Mouse (Mus musculus) heart, embryonic 12.5 days (tissue): ENCODE data around the gene Cdhr1. TPM values are rescaled to one million over a fixed set of nuclear protein-coding genes. Genes with fewer than 3 reads are reported as not detected.
A peak's percentile ranks its signal among the peaks of the same experiment; 100 is the strongest.

Experiments
- ATAC-seq: fragments of 200-750 bp; cut with Nextera tagmentation; 2 replicates; pipeline ENCODE4 v1.8.0; 2017; ENCODE audit warnings: moderate TSS enrichment, moderate library complexity; ENCODE audit not compliant: insufficient number of reproducible peaks, low FRiP score
- H3K27ac ChIP-seq: fragments of 300-500 bp; sonication (generic); 2 replicates; pipeline ENCODE4 v1.5.1; 2016; ENCODE audit warnings: mild to moderate bottlenecking, moderate library complexity; ENCODE audit not compliant: poor library complexity, severe bottlenecking
- H3K27me3 ChIP-seq: fragments of 300-500 bp; sonication (generic); replicated peaks from 2 replicates; pipeline ENCODE4 v1.6.1; 2016; ENCODE audit warnings: mild to moderate bottlenecking, moderate library complexity
- H3K36me3 ChIP-seq: fragments of 300-500 bp; sonication (generic); 2 replicates; pipeline ENCODE4 v1.6.1; 2016; ENCODE audit warnings: mild to moderate bottlenecking, moderate library complexity
- H3K4me1 ChIP-seq: fragments of 300-500 bp; sonication (generic); replicated peaks from 2 replicates; pipeline ENCODE4 v1.6.1; 2016; ENCODE audit warnings: mild to moderate bottlenecking
- H3K4me2 ChIP-seq: fragments of 300-500 bp; sonication (generic); 2 replicates; pipeline ENCODE4 v1.6.1; 2016; ENCODE audit warnings: mild to moderate bottlenecking, moderate library complexity
- H3K4me3 ChIP-seq: fragments of 300-500 bp; sonication (generic); 2 replicates; pipeline ENCODE4 v1.5.1; 2016; ENCODE audit warnings: mild to moderate bottlenecking
- H3K9ac ChIP-seq: fragments of 300-500 bp; sonication (generic); 2 replicates; pipeline ENCODE4 v1.6.1; 2016; ENCODE audit warnings: mild to moderate bottlenecking, moderate library complexity
- H3K9me3 ChIP-seq: fragments of 300-500 bp; sonication (generic); replicated peaks from 2 replicates; pipeline ENCODE4 v1.6.1; 2016; ENCODE audit warnings: mild to moderate bottlenecking, moderate library complexity
- WGBS: fragments of 180-500 bp; shearing (Covaris S2); methylation state at CpG from one replicate; pipeline ENCODE4 v1.1.7; 2016; 5-methylcytosine and 5-hydroxymethylcytosine counted together
- polyA plus RNA-seq: library from polyadenylated mRNA; unstranded; fragments of >200 nt; fragmentation: Nextera tagmentation; extraction: Ambion mirVana; gene quantifications from 2 replicates; pipeline ENCODE4 v1.2.1, GENCODE M21; 2016

Cdhr1 gene
- polyA plus RNA-seq, 1 experiment from 2014 or later = 0.20 TPM

- Histone ChIP-seq H3K4me1 (peaks cover 15% of the 10 kb centered on the region), H3K4me2 (no peak overlapping the region), H3K4me3 (no peak overlapping the region), H3K27ac (no peak overlapping the region), H3K9me3 (no peaks in the 10 kb centered on the region), H3K36me3 (no peaks in the 10 kb centered on the region), H3K9ac (no peak overlapping the region), H3K27me3 (peaks cover 8% of the 10 kb centered on the region; the same call in 1 of the 2 replicates)
- no peak for ATAC-seq
Observed at GRCm38 (mm10) chr14:37111371-37111770, 13.2 kb upstream of the Cdhr1 start.

GRCm38 (mm10) chr14:37110456-37110855 is 12.3 kb upstream of the Cdhr1 start:
- H3K36me3 ChIP-seq = no peaks in the 10 kb centered on the region
- no peak overlapping the region for H3K4me3 ChIP-seq
- no peak overlapping the region for H3K27ac ChIP-seq
- peaks cover 8% of the 10 kb centered on the region; the same call in 1 of the 2 replicates for H3K27me3 ChIP-seq
- peaks cover 24% of the 10 kb centered on the region for H3K4me1 ChIP-seq
- no peak for ATAC-seq
- H3K9ac ChIP-seq = no peak overlapping the region
- no peaks in the 10 kb centered on the region for H3K9me3 ChIP-seq
- H3K4me2 ChIP-seq = no peak overlapping the region
- 36% methylated on average over 2 of the region's 2 CpGs for WGBS

GRCm38 (mm10) chr14:37109975-37110374 is 11.8 kb upstream of the Cdhr1 start:
- peaks cover 8% of the 10 kb centered on the region; the same call in 1 of the 2 replicates for H3K27me3 ChIP-seq
- no peaks in the 10 kb centered on the region for H3K36me3 ChIP-seq
- no peak for ATAC-seq
- H3K4me2 ChIP-seq = no peak overlapping the region
- H3K9ac ChIP-seq = no peak overlapping the region
- H3K4me3 ChIP-seq = no peak overlapping the region
- no peak overlapping the region for H3K27ac ChIP-seq
- H3K4me1 ChIP-seq = peaks cover 29% of the 10 kb centered on the region
- H3K9me3 ChIP-seq = no peaks in the 10 kb centered on the region
- WGBS = 45% methylated on average over 9 of the region's 9 CpGs

GRCm38 (mm10) chr14:37109460-37109859 is 11.3 kb upstream of the Cdhr1 start:
- Histone ChIP-seq H3K9me3 (no peaks in the 10 kb centered on the region), H3K4me1 (peaks cover 34% of the 10 kb centered on the region), H3K36me3 (no peaks in the 10 kb centered on the region), H3K9ac (no peak overlapping the region), H3K27me3 (peaks cover 7% of the 10 kb centered on the region; the same call in 1 of the 2 replicates), H3K4me3 (no peak overlapping the region), H3K4me2 (no peak overlapping the region), H3K27ac (no peak overlapping the region)
- WGBS = 70% methylated on average over 8 of the region's 8 CpGs
- ATAC-seq = no peak

- peak overlapping the region; percentile 58 for H3K27ac ChIP-seq
- H3K4me2 ChIP-seq = peak overlapping the region; percentile 26
Observed at GRCm38 (mm10) chr14:37105846-37106245, 7.7 kb upstream of the Cdhr1 start.

GRCm38 (mm10) chr14:37104747-37105146 is 6.6 kb upstream of the Cdhr1 start:
- Histone ChIP-seq H3K9me3 (no peaks in the 10 kb centered on the region), H3K4me3 (no peak overlapping the region), H3K9ac (no peak overlapping the region), H3K4me1 (peaks cover 32% of the 10 kb centered on the region), H3K4me2 (no peak overlapping the region), H3K36me3 (no peaks in the 10 kb centered on the region), H3K27me3 (peaks cover 17% of the 10 kb centered on the region), H3K27ac (peak overlapping the region; percentile 49; the same call in 1 of the 2 replicates)
- peak; percentile 74 for ATAC-seq
- WGBS = 45% methylated on average over 5 of the region's 5 CpGs

More at GRCm38 (mm10) chr14:37105846-37106245, 7.7 kb upstream of the Cdhr1 start:
- peaks cover 8% of the 10 kb centered on the region; the same call in 1 of the 2 replicates for H3K27me3 ChIP-seq
- WGBS = 7% methylated on average over 7 of the region's 7 CpGs
- peak; percentile 72 for ATAC-seq
- H3K9ac ChIP-seq = no peak overlapping the region
- no peaks in the 10 kb centered on the region for H3K36me3 ChIP-seq
- no peaks in the 10 kb centered on the region for H3K9me3 ChIP-seq
- peaks cover 43% of the 10 kb centered on the region for H3K4me1 ChIP-seq
- no peak overlapping the region for H3K4me3 ChIP-seq

GRCm38 (mm10) chr14:37102484-37102883 is 4.3 kb upstream of the Cdhr1 start:
- H3K9me3 ChIP-seq = no peaks in the 10 kb centered on the region
- 81% methylated on average over 3 of the region's 3 CpGs for WGBS
- ATAC-seq = no peak

GRCm38 (mm10) chr14:37101531-37101930 is 3.4 kb upstream of the Cdhr1 start:
- WGBS = 62% methylated on average over 5 of the region's 5 CpGs
- ATAC-seq = no peak
- H3K27me3 ChIP-seq = peaks cover 49% of the 10 kb centered on the region

More at GRCm38 (mm10) chr14:37102484-37102883, 4.3 kb upstream of the Cdhr1 start:
- H3K4me2 ChIP-seq = no peak overlapping the region
- peaks cover 37% of the 10 kb centered on the region for H3K4me1 ChIP-seq
- no peak overlapping the region for H3K4me3 ChIP-seq
- no peak overlapping the region for H3K27ac ChIP-seq
- no peaks in the 10 kb centered on the region for H3K36me3 ChIP-seq
- peaks cover 39% of the 10 kb centered on the region for H3K27me3 ChIP-seq
- H3K9ac ChIP-seq = no peak overlapping the region

GRCm38 (mm10) chr14:37095556-37095955 is 2.6 kb downstream of the Cdhr1 start:
- no peak for ATAC-seq
- Histone ChIP-seq H3K27ac (no peak overlapping the region), H3K4me2 (no peak overlapping the region), H3K9me3 (no peaks in the 10 kb centered on the region), H3K4me3 (no peak overlapping the region), H3K9ac (no peak overlapping the region), H3K4me1 (peaks cover 15% of the 10 kb centered on the region; the same call in 1 of the 2 replicates), H3K36me3 (no peaks in the 10 kb centered on the region), H3K27me3 (peaks cover 58% of the 10 kb centered on the region)
- 73% methylated on average over 4 of the region's 4 CpGs for WGBS

More at GRCm38 (mm10) chr14:37101531-37101930, 3.4 kb upstream of the Cdhr1 start:
- Histone ChIP-seq H3K4me3 (no peak overlapping the region), H3K9ac (no peak overlapping the region), H3K9me3 (no peaks in the 10 kb centered on the region), H3K4me2 (no peak overlapping the region), H3K27ac (no peak overlapping the region), H3K36me3 (no peaks in the 10 kb centered on the region), H3K4me1 (peaks cover 36% of the 10 kb centered on the region)

- Histone ChIP-seq H3K4me2 (no peak overlapping the region), H3K9ac (no peak overlapping the region), H3K36me3 (no peaks in the 10 kb centered on the region), H3K4me3 (no peak overlapping the region), H3K9me3 (no peaks in the 10 kb centered on the region), H3K27ac (no peak overlapping the region), H3K4me1 (peaks cover 15% of the 10 kb centered on the region; the same call in 1 of the 2 replicates), H3K27me3 (peaks cover 49% of the 10 kb centered on the region)
- 68% methylated on average over 6 of the region's 6 CpGs for WGBS
- no peak for ATAC-seq
Observed at GRCm38 (mm10) chr14:37094436-37094835, 3.7 kb downstream of the Cdhr1 start.

GRCm38 (mm10) chr14:37083755-37084154 is 14.4 kb downstream of the Cdhr1 start:
- Histone ChIP-seq H3K9ac (no peak overlapping the region), H3K27ac (no peak overlapping the region), H3K9me3 (no peaks in the 10 kb centered on the region), H3K4me3 (no peak overlapping the region), H3K36me3 (no peaks in the 10 kb centered on the region), H3K4me1 (no peaks in the 10 kb centered on the region), H3K27me3 (no peaks in the 10 kb centered on the region), H3K4me2 (no peak overlapping the region)
- WGBS = 29% methylated on average over 4 of the region's 4 CpGs
- no peak for ATAC-seq

- H3K9ac ChIP-seq = no peak overlapping the region
- no peak overlapping the region for H3K4me2 ChIP-seq
- no peaks in the 10 kb centered on the region for H3K27me3 ChIP-seq
- ATAC-seq = no peak
- WGBS = 75% methylated on average over 1 of the region's 1 CpGs
- no peaks in the 10 kb centered on the region for H3K4me1 ChIP-seq
- no peaks in the 10 kb centered on the region for H3K36me3 ChIP-seq
- H3K9me3 ChIP-seq = no peaks in the 10 kb centered on the region
- no peak overlapping the region for H3K4me3 ChIP-seq
- H3K27ac ChIP-seq = no peak overlapping the region
Observed at GRCm38 (mm10) chr14:37080724-37081123, 17.4 kb downstream of the Cdhr1 start.
